Mouse (Mus musculus) hindbrain, embryonic 12.5 days (tissue): ENCODE measurements at regions not wholly inside any gene's neighbourhood (a gene's known extent, or its start where the extent isn't known, plus 50 kb on each side); places are given as distances from the start of the nearest gene placed in this dataset.

ENCODE experiments used
- ATAC-seq: fragments of 200-750 bp; cut with Nextera tagmentation; 2 replicates; pipeline ENCODE4 v1.8.0; 2017; ENCODE audit warnings: moderate TSS enrichment; ENCODE audit not compliant: low FRiP score
- H3K27ac ChIP-seq: fragments of 300-500 bp; sonication (generic); 2 replicates; pipeline ENCODE4 v1.5.1; 2016; ENCODE audit warnings: mild to moderate bottlenecking
- H3K27me3 ChIP-seq: fragments of 300-500 bp; sonication (generic); 2 replicates; pipeline ENCODE4 v1.6.1; 2016; ENCODE audit warnings: mild to moderate bottlenecking
- H3K36me3 ChIP-seq: fragments of 300-500 bp; sonication (generic); 2 replicates; pipeline ENCODE4 v1.6.1; 2016; ENCODE audit warnings: mild to moderate bottlenecking
- H3K4me1 ChIP-seq: fragments of 300-500 bp; sonication (generic); 2 replicates; pipeline ENCODE4 v1.6.1; 2016
- H3K4me2 ChIP-seq: fragments of 300-500 bp; sonication (generic); replicated peaks from 2 replicates; pipeline ENCODE4 v1.6.1; 2016; ENCODE audit warnings: mild to moderate bottlenecking
- H3K4me3 ChIP-seq: fragments of 300-500 bp; sonication (generic); 2 replicates; pipeline ENCODE4 v1.5.1; 2016; ENCODE audit warnings: mild to moderate bottlenecking
- H3K9ac ChIP-seq: fragments of 300-500 bp; sonication (generic); 2 replicates; pipeline ENCODE4 v1.6.1; 2016; ENCODE audit warnings: mild to moderate bottlenecking, moderate library complexity
- H3K9me3 ChIP-seq: fragments of 300-500 bp; sonication (generic); replicated peaks from 2 replicates; pipeline ENCODE4 v1.6.1; 2016; ENCODE audit warnings: mild to moderate bottlenecking
- WGBS: fragments of 180-500 bp; shearing (Covaris S2); methylation state at CpG from one replicate; pipeline ENCODE4 v1.1.7; 2016; 5-methylcytosine and 5-hydroxymethylcytosine counted together

DNA sequence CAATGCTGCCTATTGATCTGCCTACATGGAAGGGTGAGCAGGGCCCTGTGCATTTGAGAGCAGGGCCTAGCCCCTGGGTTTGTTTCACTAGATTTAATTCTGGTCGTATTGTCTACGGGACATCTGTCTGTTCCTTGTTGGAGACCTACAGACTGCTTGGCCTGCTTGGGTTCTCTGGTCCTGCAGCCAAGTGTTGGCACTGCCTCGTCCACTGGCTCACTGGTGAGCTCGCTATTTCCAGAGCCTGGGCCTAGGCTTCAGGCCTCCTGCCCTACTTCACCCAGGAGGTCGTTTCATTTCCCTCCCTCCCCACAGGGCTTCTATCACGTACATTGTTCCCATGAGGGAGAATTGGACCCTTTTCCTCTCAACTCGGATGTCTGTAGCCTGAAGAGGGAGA is 62.2 kb upstream of the Blcap start:
- Histone ChIP-seq H3K4me2 (no peak overlapping the region), H3K4me1 (no peaks in the 10 kb centered on the region), H3K27ac (no peak overlapping the region), H3K4me3 (no peak overlapping the region), H3K9ac (no peak overlapping the region), H3K36me3 (no peaks in the 10 kb centered on the region), H3K27me3 (peaks cover 6% of the 10 kb centered on the region; the same call in 1 of the 2 replicates), H3K9me3 (no peaks in the 10 kb centered on the region)
- 53% methylated on average over 7 of the region's 7 CpGs for WGBS
- no peak for ATAC-seq

DNA sequence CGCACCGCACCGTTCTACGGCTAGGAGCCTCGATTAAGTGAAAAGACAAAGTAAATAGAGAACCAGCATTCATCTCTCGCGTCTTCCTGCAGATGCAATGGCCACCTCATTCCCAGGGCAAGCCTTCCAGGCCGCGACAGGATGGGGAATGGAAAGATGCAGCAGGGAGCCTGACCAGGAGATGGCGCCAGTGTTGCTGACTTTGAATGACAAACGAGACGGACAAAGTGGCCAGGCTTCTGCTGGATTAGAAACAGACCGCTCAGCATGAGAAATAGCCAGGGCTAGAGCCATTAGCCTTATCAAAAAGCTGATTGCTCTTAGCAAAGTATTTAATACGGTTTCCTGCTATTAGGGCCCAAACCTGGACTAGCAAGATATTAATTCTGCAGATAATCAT is 64.6 kb upstream of the Blcap start:
- Histone ChIP-seq H3K27me3 (peaks cover 6% of the 10 kb centered on the region; the same call in 1 of the 2 replicates), H3K36me3 (no peaks in the 10 kb centered on the region), H3K4me3 (no peak overlapping the region), H3K9ac (no peak overlapping the region), H3K27ac (peak overlapping the region; percentile 50; the same call in 1 of the 2 replicates), H3K4me2 (no peak overlapping the region), H3K9me3 (no peaks in the 10 kb centered on the region), H3K4me1 (no peaks in the 10 kb centered on the region)
- 8% methylated on average over 14 of the region's 14 CpGs for WGBS
- peak; percentile 44; the same call in 1 of the 2 replicates for ATAC-seq

DNA sequence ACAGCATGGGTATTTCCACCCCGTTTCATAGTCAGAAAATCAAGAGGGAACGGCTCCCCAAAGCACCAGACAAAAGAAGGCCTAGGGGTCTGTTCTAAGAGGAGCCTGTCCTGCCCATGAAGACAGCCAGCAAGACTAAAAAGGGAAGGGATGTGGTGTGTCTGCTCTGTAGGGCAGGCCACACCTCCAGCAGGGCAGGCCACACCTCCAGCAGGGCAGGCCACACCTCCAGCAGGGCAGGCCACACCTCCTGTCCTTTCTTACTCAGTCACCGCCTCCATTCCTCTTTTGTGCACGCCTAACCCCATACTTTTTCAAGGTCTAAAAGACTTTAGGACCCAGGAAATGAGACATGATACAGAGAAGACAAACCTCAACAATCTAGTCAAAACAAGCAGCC is 69.8 kb upstream of the Blcap start:
- Histone ChIP-seq H3K27ac (no peak overlapping the region), H3K9ac (no peak overlapping the region), H3K27me3 (no peaks in the 10 kb centered on the region), H3K4me2 (no peak overlapping the region), H3K36me3 (no peaks in the 10 kb centered on the region), H3K9me3 (no peaks in the 10 kb centered on the region), H3K4me3 (no peak overlapping the region), H3K4me1 (no peaks in the 10 kb centered on the region)
- WGBS, result 38% methylated on average over 4 of the region's 4 CpGs
- 0 out of 2 replicates have a peak, but pooled peaks have one; percentile 54 for ATAC-seq

DNA sequence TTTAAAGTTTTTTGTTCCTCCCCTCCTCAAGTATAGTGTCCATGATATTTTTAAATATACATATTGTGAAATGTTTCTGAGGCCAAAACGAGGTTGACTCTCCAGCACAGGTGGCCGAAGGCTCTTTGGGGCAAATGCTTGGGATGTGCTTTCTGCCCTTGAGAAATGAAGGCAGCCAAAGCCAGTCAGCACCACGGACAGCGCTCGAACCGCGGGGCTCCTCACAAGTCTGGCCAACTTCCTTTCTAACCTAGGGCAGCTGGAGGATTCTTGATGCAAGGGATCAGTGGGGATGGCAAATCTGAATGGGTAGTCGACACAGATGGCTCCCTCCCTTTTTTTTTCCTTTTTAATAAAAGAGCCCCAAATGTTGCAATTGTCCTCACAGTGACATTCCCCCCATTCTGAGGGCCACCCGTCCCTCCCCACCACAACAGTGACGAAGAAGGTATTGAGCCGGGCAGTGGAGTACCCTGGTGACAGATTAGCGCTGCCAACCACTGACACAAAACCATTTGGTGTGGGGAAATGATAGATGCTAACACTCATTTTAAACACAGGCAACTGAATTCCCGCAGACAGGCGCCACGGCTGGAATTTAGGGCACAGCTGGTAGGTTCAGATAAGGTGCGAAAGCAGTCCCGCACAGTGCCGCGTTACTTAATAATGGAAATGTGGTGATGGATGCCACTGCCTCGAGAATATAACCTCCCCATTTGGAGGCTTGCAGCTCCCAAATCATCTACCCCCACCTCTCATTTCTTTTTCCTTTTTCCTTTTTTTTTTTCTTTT is 73.4 kb upstream of the Ctnnbl1 start:
- H3K4me2 ChIP-seq, result no peak overlapping the region
- ATAC-seq, result no peak
- no peaks in the 10 kb centered on the region for H3K36me3 ChIP-seq
- no peak overlapping the region for H3K4me3 ChIP-seq
- 23% methylated on average over 20 of the region's 20 CpGs for WGBS
- no peak overlapping the region for H3K27ac ChIP-seq
- no peak overlapping the region for H3K9ac ChIP-seq
- H3K9me3 ChIP-seq, result no peaks in the 10 kb centered on the region
- peaks cover 11% of the 10 kb centered on the region for H3K4me1 ChIP-seq
- no peaks in the 10 kb centered on the region for H3K27me3 ChIP-seq

DNA sequence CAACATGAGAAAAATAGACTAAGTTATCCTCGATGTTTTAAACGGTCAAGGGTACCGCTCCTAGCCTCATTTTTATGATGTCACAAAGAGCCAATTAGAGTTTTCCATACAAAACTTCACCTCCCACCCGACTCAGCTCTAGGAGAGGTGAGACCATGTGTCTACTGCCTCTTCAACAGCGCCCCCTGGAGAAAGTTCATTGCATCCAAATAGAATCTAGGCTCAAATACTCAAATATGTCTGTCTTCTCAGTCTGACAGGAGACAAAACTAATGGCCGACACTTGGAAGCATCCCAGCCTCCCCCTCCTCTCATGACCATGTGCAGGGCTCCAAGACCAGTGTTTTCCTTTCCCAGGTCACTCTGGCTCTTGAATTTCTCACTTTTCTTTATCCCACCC is 72.7 kb upstream of the Ctnnbl1 start:
- H3K36me3 ChIP-seq, result no peaks in the 10 kb centered on the region
- WGBS, result 64% methylated on average over 6 of the region's 6 CpGs
- H3K9me3 ChIP-seq, result no peaks in the 10 kb centered on the region
- no peak overlapping the region; the same call in 1 of the 2 replicates for H3K27ac ChIP-seq
- H3K9ac ChIP-seq, result no peak overlapping the region
- no peak for ATAC-seq
- no peaks in the 10 kb centered on the region for H3K27me3 ChIP-seq
- no peak overlapping the region for H3K4me2 ChIP-seq
- peaks cover 11% of the 10 kb centered on the region for H3K4me1 ChIP-seq
- H3K4me3 ChIP-seq, result no peak overlapping the region

DNA sequence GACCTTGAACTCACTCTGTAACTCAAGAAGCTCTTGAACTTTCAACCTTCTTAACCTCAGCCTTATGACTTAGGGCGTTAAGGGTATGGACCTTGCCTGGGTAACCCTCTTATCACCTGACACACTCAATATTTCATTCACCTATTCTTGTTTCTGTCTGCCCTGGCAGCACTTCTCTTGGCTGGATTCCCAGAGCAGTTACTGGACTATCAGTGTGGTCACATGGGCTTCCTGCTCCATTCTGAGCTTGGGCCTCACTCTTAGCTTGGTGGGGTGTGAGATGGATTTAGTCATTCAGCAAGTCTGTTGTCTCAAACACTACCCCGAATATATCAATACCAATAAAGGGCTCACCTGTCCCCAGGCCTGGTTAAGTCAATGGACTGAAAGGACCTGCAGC is 67.0 kb upstream of the Ctnnbl1 start:
- no peak overlapping the region for H3K4me2 ChIP-seq
- no peak overlapping the region for H3K27ac ChIP-seq
- no peak overlapping the region for H3K4me3 ChIP-seq
- WGBS, result 86% methylated on average over 2 of the region's 2 CpGs
- no peaks in the 10 kb centered on the region for H3K36me3 ChIP-seq
- H3K27me3 ChIP-seq, result no peaks in the 10 kb centered on the region
- no peak overlapping the region for H3K9ac ChIP-seq
- H3K9me3 ChIP-seq, result no peaks in the 10 kb centered on the region
- ATAC-seq, result no peak
- peaks cover 4% of the 10 kb centered on the region; the same call in 1 of the 2 replicates for H3K4me1 ChIP-seq

DNA sequence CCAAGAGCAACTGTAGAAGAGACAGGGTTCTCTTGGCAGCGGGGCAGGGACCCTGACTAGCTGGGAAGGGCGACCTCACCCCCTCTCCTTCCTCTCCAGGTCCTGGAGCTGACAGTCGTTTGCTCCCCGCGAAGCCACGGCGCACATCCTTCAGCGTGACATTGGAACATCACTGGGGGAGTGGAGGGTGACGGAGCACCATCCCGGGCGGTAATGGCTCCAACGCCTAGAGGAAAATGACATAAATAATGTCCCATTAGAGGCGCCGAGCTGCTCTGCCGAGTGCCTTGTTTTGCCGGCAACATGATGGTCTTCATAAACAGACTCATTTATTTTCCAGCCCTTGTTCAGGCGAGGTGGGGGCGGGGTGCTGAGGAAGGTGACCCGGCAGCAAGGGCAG is 62.3 kb upstream of the Ctnnbl1 start:
- WGBS, result 64% methylated on average over 19 of the region's 19 CpGs
- peak; percentile 60; the same call in 1 of the 2 replicates for ATAC-seq
- H3K27ac ChIP-seq, result peak overlapping the region; percentile 71

DNA sequence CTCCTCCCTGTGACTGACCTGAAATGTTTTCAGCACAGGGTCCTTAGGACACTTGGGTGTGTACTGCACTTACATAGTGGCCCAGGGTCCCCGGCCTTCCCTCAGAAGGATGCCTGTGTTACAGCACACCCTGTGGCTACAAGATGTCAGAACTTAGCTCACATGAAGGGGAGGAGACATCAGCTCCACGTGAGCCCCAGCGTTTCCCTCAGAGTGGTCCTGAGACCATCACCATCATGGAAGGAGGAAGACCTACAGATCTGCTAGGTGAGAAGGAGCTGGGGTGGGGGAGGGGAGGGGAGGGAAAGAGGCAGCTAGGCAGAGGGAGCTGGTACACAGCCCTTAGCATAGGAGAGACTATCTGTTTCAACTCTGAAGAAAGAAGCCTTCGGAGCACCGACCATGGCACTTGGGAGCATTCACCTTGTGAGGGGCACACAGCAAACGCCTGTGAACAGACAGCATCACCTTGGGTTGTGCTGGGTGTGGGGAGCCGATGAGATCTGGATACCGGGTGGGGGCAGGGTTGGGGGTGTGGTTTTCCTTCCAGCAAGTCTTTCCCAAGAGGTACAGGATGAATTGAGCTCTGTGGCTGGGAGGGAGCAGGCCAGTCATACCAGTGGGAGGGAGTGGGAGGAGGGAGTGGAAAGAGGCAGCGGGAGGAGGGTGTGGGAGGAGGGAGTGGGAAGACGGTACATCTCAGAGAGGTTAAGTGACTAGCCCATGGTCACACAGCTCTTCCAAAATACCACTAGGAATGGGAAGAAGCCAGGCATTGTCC is 60.6 kb upstream of the Ctnnbl1 start:
- H3K27ac ChIP-seq, result no peak overlapping the region
- ATAC-seq, result no peak
- no peaks in the 10 kb centered on the region for H3K9me3 ChIP-seq
- H3K4me1 ChIP-seq, result peaks cover 4% of the 10 kb centered on the region; the same call in 1 of the 2 replicates
- no peaks in the 10 kb centered on the region for H3K27me3 ChIP-seq
- no peak overlapping the region for H3K9ac ChIP-seq
- no peaks in the 10 kb centered on the region for H3K36me3 ChIP-seq
- no peak overlapping the region for H3K4me3 ChIP-seq
- WGBS, result 61% methylated on average over 10 of the region's 10 CpGs
- no peak overlapping the region for H3K4me2 ChIP-seq

More for the DNA sequence above, 62.3 kb upstream of the Ctnnbl1 start:
- no peak overlapping the region for H3K4me3 ChIP-seq
- no peaks in the 10 kb centered on the region for H3K36me3 ChIP-seq
- H3K27me3 ChIP-seq, result no peaks in the 10 kb centered on the region
- H3K4me1 ChIP-seq, result peaks cover 4% of the 10 kb centered on the region; the same call in 1 of the 2 replicates
- no peaks in the 10 kb centered on the region for H3K9me3 ChIP-seq
- no peak overlapping the region for H3K4me2 ChIP-seq
- H3K9ac ChIP-seq, result no peak overlapping the region

DNA sequence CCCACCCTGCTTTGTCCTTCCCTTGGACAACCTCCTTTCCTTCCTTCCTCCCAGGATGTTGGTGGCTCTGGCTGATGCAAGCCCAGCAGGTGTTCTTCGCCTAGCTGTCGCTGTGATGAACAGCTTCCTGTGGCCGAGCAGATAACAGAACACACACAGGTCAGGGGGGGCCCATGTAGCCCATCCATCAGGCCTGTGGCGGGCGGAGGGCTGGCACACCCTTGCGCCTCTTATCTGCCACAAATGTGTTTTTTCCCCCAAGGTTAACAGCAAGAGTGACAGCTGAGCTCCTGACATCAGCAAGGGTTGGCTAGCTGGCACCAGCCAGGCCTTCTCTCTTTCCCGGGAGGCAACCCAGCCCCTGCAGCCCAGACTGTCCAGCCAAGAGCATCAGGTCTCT is 59.9 kb upstream of the Ctnnbl1 start:
- Histone ChIP-seq H3K36me3 (no peaks in the 10 kb centered on the region), H3K4me1 (peaks cover 4% of the 10 kb centered on the region; the same call in 1 of the 2 replicates), H3K4me3 (no peak overlapping the region), H3K9ac (no peak overlapping the region), H3K9me3 (no peaks in the 10 kb centered on the region), H3K27me3 (no peaks in the 10 kb centered on the region), H3K4me2 (no peak overlapping the region), H3K27ac (no peak overlapping the region)
- WGBS, result 54% methylated on average over 7 of the region's 7 CpGs
- no peak for ATAC-seq

DNA sequence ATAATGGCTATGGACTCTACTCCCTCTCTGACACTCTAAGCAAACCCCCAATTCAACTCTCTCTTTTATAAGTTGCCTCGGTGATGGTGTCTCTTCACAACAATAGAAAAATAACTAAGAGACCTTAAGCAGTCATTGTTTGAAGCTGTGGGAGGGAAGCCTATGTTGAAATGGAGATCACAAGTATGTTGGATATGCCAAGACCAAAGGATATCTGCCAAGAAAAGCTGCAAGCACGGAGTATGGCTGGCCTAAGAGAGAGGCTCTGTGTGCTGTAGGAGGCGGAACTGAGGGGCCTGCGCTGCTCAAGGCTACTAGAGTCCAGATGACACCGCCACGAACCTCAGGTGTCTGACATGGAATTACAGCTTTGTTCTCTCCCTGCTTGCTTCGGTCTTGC is 55.3 kb upstream of the Ctnnbl1 start:
- no peak overlapping the region for H3K4me2 ChIP-seq
- WGBS, result 78% methylated on average over 7 of the region's 7 CpGs
- H3K36me3 ChIP-seq, result no peaks in the 10 kb centered on the region
- H3K9me3 ChIP-seq, result no peaks in the 10 kb centered on the region
- no peak for ATAC-seq
- no peak overlapping the region for H3K4me3 ChIP-seq
- no peaks in the 10 kb centered on the region for H3K27me3 ChIP-seq
- H3K27ac ChIP-seq, result no peak overlapping the region
- H3K9ac ChIP-seq, result no peak overlapping the region
- H3K4me1 ChIP-seq, result no peaks in the 10 kb centered on the region
